Mouse (Mus musculus): ENCODE measurements around the gene Ube4a.

- TF ChIP-seq CTCF (IDR thresholded peaks at IDR 0.05; ENCODE audit: control insufficient read depth, insufficient read depth, insufficient read length) (no peak), MYOD1 (IDR thresholded peaks at IDR 0.05; ENCODE audit: control insufficient read depth, insufficient read length, low read depth) (no peak), MYOG (IDR thresholded peaks at IDR 0.05; ENCODE audit: control insufficient read depth, extremely low read depth, insufficient read length) (no peak), USF1 (IDR thresholded peaks at IDR 0.05; ENCODE audit: low read depth) (no peak), MAX (IDR thresholded peaks at IDR 0.05) (no peak), CEBPB (IDR thresholded peaks at IDR 0.05; ENCODE audit: low read depth) (no peak), FOSL1 (IDR thresholded peaks at IDR 0.05; ENCODE audit: insufficient read depth, low read length, poor library complexity, severe bottlenecking) (no peak)
These were observed 82.3 kb downstream of the Ube4a start for GRCm38 (mm10) chr9:44882981-44883569.
